Mouse (Mus musculus): ENCODE data around the gene Mapk8.

DNA sequence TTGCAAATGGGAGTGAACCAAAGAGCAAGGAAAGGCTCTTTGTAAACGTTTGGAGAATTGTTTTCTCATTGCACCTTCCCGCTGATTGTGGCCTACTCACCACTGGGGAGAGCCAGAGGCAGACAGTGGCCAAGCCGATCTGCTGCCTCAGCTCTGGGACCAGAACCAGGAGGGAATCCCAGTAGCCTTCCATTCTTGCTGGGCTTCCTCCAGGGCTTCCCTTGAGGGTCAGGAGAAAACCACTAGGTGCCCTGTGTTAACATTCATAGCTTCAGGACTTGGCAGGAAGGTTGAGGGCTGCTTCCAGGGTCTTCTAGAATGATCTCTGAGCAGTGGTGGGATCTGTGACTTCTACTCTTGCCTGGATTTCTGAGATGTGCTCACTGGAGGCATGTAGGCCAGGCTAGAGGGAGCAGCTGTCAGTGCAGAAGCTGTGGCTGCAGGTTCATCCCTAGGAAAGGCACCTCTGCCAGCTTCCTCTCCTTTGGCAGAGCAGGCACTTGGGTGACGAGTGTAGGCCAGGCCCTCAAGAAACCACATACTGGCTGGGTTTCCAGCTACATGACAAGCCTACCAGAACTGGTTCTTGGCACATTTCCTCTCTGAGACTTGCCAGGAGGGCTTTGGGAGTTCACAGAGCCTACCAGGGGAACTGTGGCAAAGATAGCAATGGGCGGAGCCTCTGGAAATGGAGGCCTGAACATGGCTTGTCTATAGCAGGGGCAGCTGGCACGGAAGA lies 94.8 kb downstream of the Mapk8 start:
- TF ChIP-seq CTCF (IDR thresholded peaks at IDR 0.05; ENCODE audit: low read depth, low read length) (no peak), GATA1 (IDR thresholded peaks at IDR 0.05; ENCODE audit: borderline replicate concordance, low read length) (no peak), GATA2 (IDR thresholded peaks at IDR 0.05; ENCODE audit: borderline replicate concordance, low read depth, low read length) (no peak)

Data from G1E (cell line).